Mouse (Mus musculus) heart, adult 18-20 months (tissue): Measurements from ENCODE around the gene Vmn1r155. TPM values are rescaled to one million over a fixed set of nuclear protein-coding genes. Genes with fewer than 3 reads are reported as not detected.
"Not testable (repeated sequence)": the region's sequence is repeated elsewhere in the genome, so short reads cannot be mapped to it uniquely, and the experiment has no call there.

Experiments used
- DNase-seq, 2 experiments: peaks; one replicate each; pipeline ENCODE4 v3.0.0; 2021 to 2022; ENCODE audit warnings: mixed read lengths in 1 of 2
- long read RNA-seq, 2 experiments: library from polyadenylated mRNA; stranded (forward); transcript quantifications; one replicate each; pipeline ENCODE4 v2.0.0; 2021
- total RNA-seq, 2 experiments: library from RNA; stranded (reverse); gene quantifications; 2 replicates each; pipeline ENCODE4 v1.2.3; 2021

The Vmn1r155 gene
- total RNA-seq = not detected
- long read RNA-seq, experiment 1 = 0 reads
- long read RNA-seq, experiment 2 = 0 reads

GRCm38 (mm10) chr7:22657718-22658117 is at the start of gene Vmn1r155:
TSS of gene Vmn1r155 (plus strand) at chr7:22658018.
- DNase-seq = not testable (repeated sequence)

DNA sequence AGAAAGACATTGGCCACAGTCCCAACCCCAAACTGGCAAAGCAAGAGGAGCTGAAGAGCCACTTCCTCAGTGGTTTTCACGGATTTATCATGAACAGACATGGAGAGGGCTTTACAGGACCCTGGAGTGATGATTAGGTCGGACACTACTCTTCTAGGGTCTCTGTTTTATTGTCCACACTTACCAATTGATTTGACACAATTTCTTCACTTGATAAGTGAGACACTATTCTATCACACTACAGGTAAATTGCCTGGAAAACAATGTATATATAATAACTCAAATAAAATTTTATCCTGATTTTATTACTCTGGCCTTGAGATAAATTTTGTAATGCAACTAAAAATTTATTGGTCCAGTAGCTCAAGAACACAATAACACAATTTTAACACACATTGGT is 34.4 kb downstream of the Vmn1r155 start, which contains the start of gene Gm8693:
Gene Gm8693, minus strand, starts transcription at position 101 of the 400 bp plus-strand sequence.
- DNase-seq = not testable (repeated sequence)

Other genes with a start within 250 kb of the Vmn1r155 start
- not detected for gene Vmn1r148, start 244.4 kb upstream of the Vmn1r155 start, total RNA-seq
- not detected for gene Vmn1r149, start 219.8 kb upstream of the Vmn1r155 start, total RNA-seq
- not detected for gene Gm10665, start 193.9 kb upstream of the Vmn1r155 start, total RNA-seq
- not detected for gene Vmn1r151, start 158.3 kb upstream of the Vmn1r155 start, total RNA-seq
- gene Vmn1r152, start 135.1 kb upstream of the Vmn1r155 start, total RNA-seq = not detected
- gene Gm8677, start 123.1 kb upstream of the Vmn1r155 start, total RNA-seq = not detected
- not detected for gene Gm4201, start 92.7 kb upstream of the Vmn1r155 start, total RNA-seq
- not detected for gene Gm4565, start 69.9 kb upstream of the Vmn1r155 start, total RNA-seq
- not detected for gene Gm8693, start 34.3 kb downstream of the Vmn1r155 start, total RNA-seq
- not detected for gene Gm4567, start 61.7 kb downstream of the Vmn1r155 start, total RNA-seq
- gene Vmn1r157, start 103.7 kb downstream of the Vmn1r155 start, total RNA-seq = not detected
- not detected for gene Vmn1r158, start 132.8 kb downstream of the Vmn1r155 start, total RNA-seq
- gene Vmn1r159, start 185.6 kb downstream of the Vmn1r155 start, total RNA-seq = not detected
- gene Vmn1r160, start 213.2 kb downstream of the Vmn1r155 start, total RNA-seq = not detected